Mouse (Mus musculus): ENCODE data around the gene Tnfaip6. TPM values are rescaled to one million over a fixed set of nuclear protein-coding genes. Genes with fewer than 3 reads are reported as not detected.

Gene Tnfaip6
- total and polyA plus RNA-seq, 3 experiments, result not detected

- Histone ChIP-seq H3K9me3 (replicated peaks) (no peaks in the 10 kb centered on the region), H3K36me3 (replicated peaks) (no peaks in the 10 kb centered on the region), H3K4me1 (ENCODE audit: insufficient read depth, low read depth, low read length) (no peaks in the 10 kb centered on the region), H3K27me3 (ENCODE audit: insufficient read depth, low read length) (peaks cover 6% of the 10 kb centered on the region; the same call in 1 of the 2 replicates), H3K4me3 (ENCODE audit: low read depth, low read length) (no peak overlapping the region)
- TF ChIP-seq GATA2 (IDR thresholded peaks at IDR 0.05; ENCODE audit: borderline replicate concordance, low read depth, low read length), result no peak
- no peak for TF ChIP-seq POLR2AphosphoS5 (IDR thresholded peaks at IDR 0.05; ENCODE audit: insufficient replicate concordance, low read depth, low read length)
- TF ChIP-seq TAL1 (conservative IDR thresholded peaks at IDR 0.05; ENCODE audit: low read depth, low read length), result no peak
- no peak for TF ChIP-seq GATA1 (IDR thresholded peaks at IDR 0.05; ENCODE audit: borderline replicate concordance, low read length)
- TF ChIP-seq CTCF (IDR thresholded peaks at IDR 0.05; ENCODE audit: low read depth, low read length), result no peak
- ATAC-seq (ENCODE audit: extremely low read depth, insufficient number of reproducible peaks, low FRiP score, poor library complexity, severe bottlenecking) (no peak), DNase-seq (ENCODE audit: low spot score) (no peak)
Measured at GRCm38 (mm10) chr2:52013306-52013820, 24.4 kb upstream of the Tnfaip6 start.

GRCm38 (mm10) chr2:52016361-52016760 lies 21.4 kb upstream of the Tnfaip6 start:
- H3K27me3 ChIP-seq (ENCODE audit: insufficient read depth, low read length), result peaks cover 6% of the 10 kb centered on the region; the same call in 1 of the 2 replicates
- TF ChIP-seq GATA2 (IDR thresholded peaks at IDR 0.05; ENCODE audit: borderline replicate concordance, low read depth, low read length) (no peak), GATA1 (IDR thresholded peaks at IDR 0.05; ENCODE audit: borderline replicate concordance, low read length) (no peak), TAL1 (conservative IDR thresholded peaks at IDR 0.05; ENCODE audit: low read depth, low read length) (no peak), POLR2AphosphoS5 (IDR thresholded peaks at IDR 0.05; ENCODE audit: insufficient replicate concordance, low read depth, low read length) (no peak), CTCF (IDR thresholded peaks at IDR 0.05; ENCODE audit: low read depth, low read length) (no peak)
- DNase-seq (ENCODE audit: low spot score) (no peak), ATAC-seq (ENCODE audit: extremely low read depth, insufficient number of reproducible peaks, low FRiP score, poor library complexity, severe bottlenecking) (no peak)
- H3K36me3 ChIP-seq (replicated peaks), result no peaks in the 10 kb centered on the region
- H3K4me1 ChIP-seq (ENCODE audit: insufficient read depth, low read depth, low read length), result no peaks in the 10 kb centered on the region
- H3K4me3 ChIP-seq (ENCODE audit: low read depth, low read length), result no peak overlapping the region
- no peaks in the 10 kb centered on the region for H3K9me3 ChIP-seq (replicated peaks)

GRCm38 (mm10) chr2:52027061-52027460 lies 10.7 kb upstream of the Tnfaip6 start:
- no peak for DNase-seq (ENCODE audit: low spot score)
- TF ChIP-seq GATA1 (IDR thresholded peaks at IDR 0.05; ENCODE audit: borderline replicate concordance, low read length) (no peak), TAL1 (conservative IDR thresholded peaks at IDR 0.05; ENCODE audit: low read depth, low read length) (no peak), GATA2 (IDR thresholded peaks at IDR 0.05; ENCODE audit: borderline replicate concordance, low read depth, low read length) (no peak), CTCF (IDR thresholded peaks at IDR 0.05; ENCODE audit: low read depth, low read length) (no peak), POLR2AphosphoS5 (IDR thresholded peaks at IDR 0.05; ENCODE audit: insufficient replicate concordance, low read depth, low read length) (no peak)
- no peaks in the 10 kb centered on the region; the same call in 1 of the 2 replicates for H3K27me3 ChIP-seq (ENCODE audit: insufficient read depth, low read length)
- no peaks in the 10 kb centered on the region for H3K36me3 ChIP-seq (replicated peaks)
- ATAC-seq (ENCODE audit: extremely low read depth, insufficient number of reproducible peaks, low FRiP score, poor library complexity, severe bottlenecking), result no peak
- H3K4me1 ChIP-seq (ENCODE audit: insufficient read depth, low read depth, low read length), result no peaks in the 10 kb centered on the region
- no peaks in the 10 kb centered on the region for H3K9me3 ChIP-seq (replicated peaks)
- no peak overlapping the region for H3K4me3 ChIP-seq (ENCODE audit: low read depth, low read length)

- no peaks in the 10 kb centered on the region for H3K4me1 ChIP-seq (ENCODE audit: insufficient read depth, low read depth, low read length)
- H3K36me3 ChIP-seq (replicated peaks), result no peaks in the 10 kb centered on the region
- H3K9me3 ChIP-seq (replicated peaks), result no peaks in the 10 kb centered on the region
- no peaks in the 10 kb centered on the region; the same call in 1 of the 2 replicates for H3K27me3 ChIP-seq (ENCODE audit: insufficient read depth, low read length)
- no peak overlapping the region for H3K4me3 ChIP-seq (ENCODE audit: low read depth, low read length)
- no peak for ATAC-seq (ENCODE audit: extremely low read depth, insufficient number of reproducible peaks, low FRiP score, poor library complexity, severe bottlenecking)
- TF ChIP-seq TAL1 (conservative IDR thresholded peaks at IDR 0.05; ENCODE audit: low read depth, low read length) (no peak), GATA1 (IDR thresholded peaks at IDR 0.05; ENCODE audit: borderline replicate concordance, low read length) (no peak), CTCF (IDR thresholded peaks at IDR 0.05; ENCODE audit: low read depth, low read length) (no peak), GATA2 (IDR thresholded peaks at IDR 0.05; ENCODE audit: borderline replicate concordance, low read depth, low read length) (no peak), POLR2AphosphoS5 (IDR thresholded peaks at IDR 0.05; ENCODE audit: insufficient replicate concordance, low read depth, low read length) (no peak)
- no peak for DNase-seq (ENCODE audit: low spot score)
Measured at GRCm38 (mm10) chr2:52029426-52029825, 8.4 kb upstream of the Tnfaip6 start.

GRCm38 (mm10) chr2:52031491-52031890 lies 6.3 kb upstream of the Tnfaip6 start:
- Histone ChIP-seq H3K27me3 (ENCODE audit: insufficient read depth, low read length) (peaks cover 2% of the 10 kb centered on the region), H3K4me3 (ENCODE audit: low read depth, low read length) (no peak overlapping the region), H3K36me3 (replicated peaks) (no peaks in the 10 kb centered on the region), H3K4me1 (ENCODE audit: insufficient read depth, low read depth, low read length) (no peaks in the 10 kb centered on the region), H3K9me3 (replicated peaks) (no peaks in the 10 kb centered on the region)
- no peak for ATAC-seq (ENCODE audit: extremely low read depth, insufficient number of reproducible peaks, low FRiP score, poor library complexity, severe bottlenecking)
- no peak for TF ChIP-seq GATA1 (IDR thresholded peaks at IDR 0.05; ENCODE audit: borderline replicate concordance, low read length)
- TF ChIP-seq GATA2 (IDR thresholded peaks at IDR 0.05; ENCODE audit: borderline replicate concordance, low read depth, low read length), result no peak
- DNase-seq (ENCODE audit: low spot score), result no peak

GRCm38 (mm10) chr2:52034601-52035000 lies 3.2 kb upstream of the Tnfaip6 start:
- Histone ChIP-seq H3K9me3 (replicated peaks) (no peaks in the 10 kb centered on the region), H3K4me3 (ENCODE audit: low read depth, low read length) (no peak overlapping the region), H3K27me3 (ENCODE audit: insufficient read depth, low read length) (peaks cover 2% of the 10 kb centered on the region; the same call in 1 of the 2 replicates), H3K36me3 (replicated peaks) (no peaks in the 10 kb centered on the region), H3K4me1 (ENCODE audit: insufficient read depth, low read depth, low read length) (no peaks in the 10 kb centered on the region)
- TF ChIP-seq CTCF (IDR thresholded peaks at IDR 0.05; ENCODE audit: low read depth, low read length), result no peak
- TF ChIP-seq GATA2 (IDR thresholded peaks at IDR 0.05; ENCODE audit: borderline replicate concordance, low read depth, low read length), result no peak
- TF ChIP-seq GATA1 (IDR thresholded peaks at IDR 0.05; ENCODE audit: borderline replicate concordance, low read length), result no peak
- TF ChIP-seq POLR2AphosphoS5 (IDR thresholded peaks at IDR 0.05; ENCODE audit: insufficient replicate concordance, low read depth, low read length), result no peak
- no peak for TF ChIP-seq TAL1 (conservative IDR thresholded peaks at IDR 0.05; ENCODE audit: low read depth, low read length)
- no peak for ATAC-seq (ENCODE audit: extremely low read depth, insufficient number of reproducible peaks, low FRiP score, poor library complexity, severe bottlenecking)
- no peak for DNase-seq (ENCODE audit: low spot score)
